Mouse (Mus musculus): ENCODE data around the gene Coq10a. TPM values are rescaled to one million over a fixed set of nuclear protein-coding genes. Genes with fewer than 3 reads are reported as not detected.

Coq10a gene
- polyA plus RNA-seq, 1 experiment: 66.9 TPM

- no peak for DNase-seq (ENCODE audit: low spot score)
Observed at GRCm38 (mm10) chr10:128385902-128386301, 17.1 kb upstream of the Coq10a start.

- DNase-seq (ENCODE audit: low spot score): no peak
Observed at GRCm38 (mm10) chr10:128382482-128382881, 13.7 kb upstream of the Coq10a start.

- no peak for DNase-seq (ENCODE audit: low spot score)
Observed at GRCm38 (mm10) chr10:128380565-128380964, 11.8 kb upstream of the Coq10a start.

GRCm38 (mm10) chr10:128379260-128379659 lies 10.5 kb upstream of the Coq10a start:
- DNase-seq (ENCODE audit: low spot score): no peak

- DNase-seq (ENCODE audit: low spot score): no peak
Observed at GRCm38 (mm10) chr10:128378462-128378861, 9.7 kb upstream of the Coq10a start.

GRCm38 (mm10) chr10:128377940-128378448 lies 9.2 kb upstream of the Coq10a start:
- no peak for DNase-seq (ENCODE audit: low spot score)

GRCm38 (mm10) chr10:128377222-128377939 lies 8.6 kb upstream of the Coq10a start:
- no peak for DNase-seq (ENCODE audit: low spot score)

- DNase-seq (ENCODE audit: low spot score): peak; percentile 85
Observed at GRCm38 (mm10) chr10:128376455-128377211, 7.8 kb upstream of the Coq10a start, which contains the start of gene Ankrd52. Gene Ankrd52, plus strand, starts transcription at chr10:128377115.

- no peak for DNase-seq (ENCODE audit: low spot score)
Observed at GRCm38 (mm10) chr10:128376099-128376454, 7.3 kb upstream of the Coq10a start.

GRCm38 (mm10) chr10:128374393-128374792 lies 5.6 kb upstream of the Coq10a start:
- no peak for DNase-seq (ENCODE audit: low spot score)

GRCm38 (mm10) chr10:128372989-128373748 lies 4.4 kb upstream of the Coq10a start:
- no peak for DNase-seq (ENCODE audit: low spot score)

GRCm38 (mm10) chr10:128372142-128372541 lies 3.3 kb upstream of the Coq10a start:
- no peak for DNase-seq (ENCODE audit: low spot score)

- DNase-seq (ENCODE audit: low spot score): no peak
Observed at GRCm38 (mm10) chr10:128370601-128371000, 1.8 kb upstream of the Coq10a start.

GRCm38 (mm10) chr10:128370021-128370420 lies 1.2 kb upstream of the Coq10a start:
- no peak for DNase-seq (ENCODE audit: low spot score)

- DNase-seq (ENCODE audit: low spot score): no peak
Observed at GRCm38 (mm10) chr10:128369599-128369998, 802 bp upstream of the Coq10a start.

GRCm38 (mm10) chr10:128369218-128369543 lies 384 bp upstream of the Coq10a start:
- no peak for DNase-seq (ENCODE audit: low spot score)

- no peak for DNase-seq (ENCODE audit: low spot score)
Observed at GRCm38 (mm10) chr10:128367899-128368401, 847 bp downstream of the Coq10a start.

- no peak for DNase-seq (ENCODE audit: low spot score)
Observed at GRCm38 (mm10) chr10:128362568-128362967, 6.2 kb downstream of the Coq10a start.

- DNase-seq (ENCODE audit: low spot score): no peak
Observed at GRCm38 (mm10) chr10:128361836-128362235, 7.0 kb downstream of the Coq10a start.

GRCm38 (mm10) chr10:128359226-128359625 lies 9.6 kb downstream of the Coq10a start:
- DNase-seq (ENCODE audit: low spot score): no peak

GRCm38 (mm10) chr10:128358796-128359195 lies 10.0 kb downstream of the Coq10a start:
- DNase-seq (ENCODE audit: low spot score): no peak

GRCm38 (mm10) chr10:128347541-128347940 lies 21.3 kb downstream of the Coq10a start:
- no peak for DNase-seq (ENCODE audit: low spot score)

Measured in urinary bladder, adult 2 months (tissue).